Mouse (Mus musculus): ENCODE data around the gene Eif3k.

DNA sequence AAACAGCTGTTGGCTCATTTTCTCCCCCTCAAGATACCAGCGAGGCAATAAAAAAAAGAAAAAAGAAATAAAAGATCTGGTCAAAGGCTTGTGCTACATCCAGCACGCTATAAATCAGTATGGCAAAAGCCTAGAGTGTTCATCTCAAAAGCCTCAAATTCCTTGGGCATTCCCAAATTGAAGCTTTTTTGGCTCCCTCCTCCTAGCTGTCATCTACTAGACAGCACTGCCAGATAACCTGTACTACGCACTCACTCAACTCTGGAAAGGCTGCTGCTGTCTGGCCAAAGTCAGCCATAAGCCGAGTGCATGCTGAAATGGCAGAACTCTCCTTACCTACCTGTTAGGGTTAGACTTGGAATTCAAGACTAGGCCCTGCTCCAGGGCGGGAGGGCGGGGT is 24.4 kb downstream of the Eif3k start:
- TF ChIP-seq POLR2A (IDR thresholded peaks at IDR 0.05; ENCODE audit: extremely low read depth, insufficient read depth, low read length) (no peak), CTCF (IDR thresholded peaks at IDR 0.05; ENCODE audit: extremely low read depth, insufficient read depth, low read length) (no peak)

Measured in cortical plate, adult 2 months (tissue).